Mouse (Mus musculus): ENCODE measurements at regions not wholly inside any gene's neighbourhood (a gene's known extent, or its start where the extent isn't known, plus 50 kb on each side); places are given as distances from the start of the nearest gene placed in this dataset.

- TF ChIP-seq CTCF (IDR thresholded peaks at IDR 0.05; ENCODE audit: low read depth) (no peak), EP300 (optimal IDR thresholded peaks at IDR 0.05) (no peak)
- ATAC-seq (ENCODE audit: low FRiP score, low TSS enrichment): no peak
- Histone ChIP-seq H3K9me3 (ENCODE audit: control insufficient read depth, low read length) (no peaks in the 10 kb centered on the region), H3K4me1 (replicated peaks; ENCODE audit: control insufficient read depth, insufficient read depth) (no peaks in the 10 kb centered on the region), H3K9ac (ENCODE audit: low read length) (no peak overlapping the region), H3K4me3 (ENCODE audit: low read depth, low read length) (no peak overlapping the region), H3K27me3 (ENCODE audit: control insufficient read depth, insufficient read depth, low read length) (no peaks in the 10 kb centered on the region), H3K36me3 (ENCODE audit: control insufficient read depth, insufficient read depth, low read length) (no peaks in the 10 kb centered on the region), H3K27ac (replicated peaks) (no peak overlapping the region), H3K4me2 (replicated peaks; ENCODE audit: low read depth) (no peak overlapping the region)
- 47% methylated on average over 2 of the region's 2 CpGs for WGBS
- no peak for DNase-seq (ENCODE audit: low spot score)
Measured at GRCm38 (mm10) chr13:5515552-5515951, 345.7 kb upstream of the Klf6 start.

- Histone ChIP-seq H3K4me2 (replicated peaks; ENCODE audit: low read depth) (no peak overlapping the region), H3K27me3 (ENCODE audit: control insufficient read depth, insufficient read depth, low read length) (no peaks in the 10 kb centered on the region), H3K4me3 (ENCODE audit: low read depth, low read length) (no peak overlapping the region), H3K4me1 (replicated peaks; ENCODE audit: control insufficient read depth, insufficient read depth) (no peaks in the 10 kb centered on the region), H3K9me3 (ENCODE audit: control insufficient read depth, low read length) (no peaks in the 10 kb centered on the region), H3K36me3 (ENCODE audit: control insufficient read depth, insufficient read depth, low read length) (no peaks in the 10 kb centered on the region), H3K9ac (ENCODE audit: low read length) (no peak overlapping the region), H3K27ac (replicated peaks) (no peak overlapping the region)
- 93% methylated on average over 2 of the region's 2 CpGs for WGBS
- DNase-seq (ENCODE audit: low spot score) (no peak), ATAC-seq (ENCODE audit: low FRiP score, low TSS enrichment) (no peak)
- TF ChIP-seq EP300 (optimal IDR thresholded peaks at IDR 0.05) (no peak), CTCF (IDR thresholded peaks at IDR 0.05; ENCODE audit: low read depth) (no peak)
Measured at GRCm38 (mm10) chr13:5516088-5516487, 345.2 kb upstream of the Klf6 start.

- Histone ChIP-seq H3K9me3 (ENCODE audit: control insufficient read depth, low read length) (no peaks in the 10 kb centered on the region), H3K27me3 (ENCODE audit: control insufficient read depth, insufficient read depth, low read length) (no peaks in the 10 kb centered on the region), H3K4me1 (replicated peaks; ENCODE audit: control insufficient read depth, insufficient read depth) (no peaks in the 10 kb centered on the region), H3K9ac (ENCODE audit: low read length) (no peak overlapping the region), H3K27ac (replicated peaks) (no peak overlapping the region), H3K4me2 (replicated peaks; ENCODE audit: low read depth) (no peak overlapping the region), H3K4me3 (ENCODE audit: low read depth, low read length) (no peak overlapping the region), H3K36me3 (ENCODE audit: control insufficient read depth, insufficient read depth, low read length) (no peaks in the 10 kb centered on the region)
- no peak for TF ChIP-seq CTCF (IDR thresholded peaks at IDR 0.05; ENCODE audit: low read depth)
- WGBS: 80% methylated on average over 1 of the region's 1 CpGs
- ATAC-seq (ENCODE audit: low FRiP score, low TSS enrichment) (no peak), DNase-seq (ENCODE audit: low spot score) (no peak)
Measured at GRCm38 (mm10) chr13:5519181-5519580, 342.1 kb upstream of the Klf6 start.

- Histone ChIP-seq H3K4me3 (ENCODE audit: low read depth, low read length) (no peak overlapping the region), H3K27me3 (ENCODE audit: control insufficient read depth, insufficient read depth, low read length) (no peaks in the 10 kb centered on the region), H3K4me1 (replicated peaks; ENCODE audit: control insufficient read depth, insufficient read depth) (no peaks in the 10 kb centered on the region), H3K27ac (replicated peaks) (no peak overlapping the region), H3K36me3 (ENCODE audit: control insufficient read depth, insufficient read depth, low read length) (no peaks in the 10 kb centered on the region), H3K9me3 (ENCODE audit: control insufficient read depth, low read length) (no peaks in the 10 kb centered on the region), H3K9ac (ENCODE audit: low read length) (no peak overlapping the region), H3K4me2 (replicated peaks; ENCODE audit: low read depth) (no peak overlapping the region)
- WGBS: 59% methylated on average over 1 of the region's 1 CpGs
- no peak for DNase-seq (ENCODE audit: low spot score)
- ATAC-seq (ENCODE audit: low FRiP score, low TSS enrichment): no peak
- TF ChIP-seq EP300 (optimal IDR thresholded peaks at IDR 0.05) (no peak), CTCF (IDR thresholded peaks at IDR 0.05; ENCODE audit: low read depth) (no peak)
Measured at GRCm38 (mm10) chr13:5519600-5519999, 341.7 kb upstream of the Klf6 start.

- Histone ChIP-seq H3K4me3 (ENCODE audit: low read depth, low read length) (no peak overlapping the region), H3K36me3 (ENCODE audit: control insufficient read depth, insufficient read depth, low read length) (no peaks in the 10 kb centered on the region), H3K4me2 (replicated peaks; ENCODE audit: low read depth) (no peak overlapping the region), H3K9ac (ENCODE audit: low read length) (no peak overlapping the region), H3K9me3 (ENCODE audit: control insufficient read depth, low read length) (no peaks in the 10 kb centered on the region), H3K27me3 (ENCODE audit: control insufficient read depth, insufficient read depth, low read length) (no peaks in the 10 kb centered on the region), H3K27ac (replicated peaks) (no peak overlapping the region), H3K4me1 (replicated peaks; ENCODE audit: control insufficient read depth, insufficient read depth) (no peaks in the 10 kb centered on the region)
- no peak for ATAC-seq (ENCODE audit: low FRiP score, low TSS enrichment)
- 94% methylated on average over 1 of the region's 1 CpGs for WGBS
- no peak for DNase-seq (ENCODE audit: low spot score)
- no peak for TF ChIP-seq CTCF (IDR thresholded peaks at IDR 0.05; ENCODE audit: low read depth)
Measured at GRCm38 (mm10) chr13:5527400-5527799, 333.9 kb upstream of the Klf6 start.

GRCm38 (mm10) chr13:5540321-5540720, 321.0 kb upstream of the Klf6 start:
- no peaks in the 10 kb centered on the region for H3K4me1 ChIP-seq (replicated peaks; ENCODE audit: control insufficient read depth, insufficient read depth)
- no peaks in the 10 kb centered on the region for H3K9me3 ChIP-seq (ENCODE audit: control insufficient read depth, low read length)
- no peak for ATAC-seq (ENCODE audit: low FRiP score, low TSS enrichment)
- H3K9ac ChIP-seq (ENCODE audit: low read length): no peak overlapping the region
- no peaks in the 10 kb centered on the region for H3K36me3 ChIP-seq (ENCODE audit: control insufficient read depth, insufficient read depth, low read length)
- H3K27ac ChIP-seq (replicated peaks): no peak overlapping the region
- TF ChIP-seq EP300 (optimal IDR thresholded peaks at IDR 0.05) (no peak), CTCF (IDR thresholded peaks at IDR 0.05; ENCODE audit: low read depth) (no peak)
- H3K4me2 ChIP-seq (replicated peaks; ENCODE audit: low read depth): no peak overlapping the region
- 20% methylated on average over 1 of the region's 1 CpGs for WGBS
- H3K4me3 ChIP-seq (ENCODE audit: low read depth, low read length): no peak overlapping the region
- H3K27me3 ChIP-seq (ENCODE audit: control insufficient read depth, insufficient read depth, low read length): no peaks in the 10 kb centered on the region
- DNase-seq (ENCODE audit: low spot score): no peak

Data from stomach, postnatal 0 days (tissue).